Mouse (Mus musculus) left cerebral cortex, adult 2 months (tissue): Measurements from ENCODE around the gene Clcn1. TPM values are rescaled to one million over a fixed set of nuclear protein-coding genes. Genes with fewer than 3 reads are reported as not detected.
A peak's percentile ranks its signal among the peaks of the same experiment; 100 is the strongest.

Source experiments
- DNase-seq, 2 experiments: peaks; one replicate each; pipeline ENCODE4 v3.0.0; 2021 to 2022; ENCODE audit warnings: low spot score in 2 of 2, mixed read lengths in 1 of 2; ENCODE audit errors: extremely low spot score in 1 of 2
- H3K27ac ChIP-seq: fragments of 200-600 bp; 2 replicates; pipeline ENCODE4 v1.8.1; 2022
- H3K4me3 ChIP-seq: fragments of 200-600 bp; 2 replicates; pipeline ENCODE4 v1.8.1; 2022
- CTCF ChIP-seq: fragments of 200-600 bp; IDR thresholded peaks from 2 replicates; pipeline ENCODE4 v1.8.1; 2022; ENCODE audit warnings: antibody characterized with exemption, mild to moderate bottlenecking, moderate library complexity
- intact Hi-C: fragments of 180-260 bp; cut with DNase I; formaldehyde crosslinking; loops from one replicate; pipeline ENCODE4 v1.15.1; 2025
- total RNA-seq, 2 experiments: library from RNA; stranded (reverse); gene quantifications; 2 replicates each; pipeline ENCODE4 v1.2.3; 2021

The Clcn1 gene
- total RNA-seq, 2 experiments from 2014 or later = 5.3 to 6.4 TPM

DNA sequence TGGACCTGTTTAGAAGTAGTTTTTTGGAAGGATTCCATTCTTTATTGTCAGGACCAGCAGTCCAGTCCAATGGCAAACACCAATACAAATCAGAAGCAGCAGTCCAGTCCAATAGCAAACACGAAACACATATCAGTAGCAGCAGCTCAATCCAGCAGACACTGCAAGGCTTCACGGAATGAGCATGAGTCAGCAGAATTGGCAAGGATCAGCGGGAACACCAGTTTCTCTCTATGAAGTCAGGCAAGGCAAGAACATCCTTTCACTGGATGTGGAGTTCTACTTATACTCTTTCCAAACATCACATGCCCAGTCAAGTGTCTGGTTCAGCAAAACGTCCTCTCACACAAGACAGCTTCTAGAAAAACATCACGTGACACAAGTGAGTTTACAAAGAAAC is 53.5 kb downstream of the Clcn1 start:
- no peak overlapping the region for H3K4me3 ChIP-seq
- intact Hi-C loops = loop anchor here (10.0 kb wide), 1 partner anchor 525 kb away; no protein-coding TSS in a partner anchor
- no peak for DNase-seq
- no peak overlapping the region for H3K27ac ChIP-seq
- TF ChIP-seq CTCF = no peak

- Histone ChIP-seq H3K27ac (no peak overlapping the region), H3K4me3 (no peak overlapping the region)
- no peak for DNase-seq
- intact Hi-C loops = no loop called here
- no peak for TF ChIP-seq CTCF
These were observed 55.7 kb downstream of the Clcn1 start for GRCm38 (mm10) chr6:42342171-42342570.

- intact Hi-C loops = no loop called here
These were observed 57.1 kb downstream of the Clcn1 start for GRCm38 (mm10) chr6:42343361-42344120.

GRCm38 (mm10) chr6:42344255-42344654 is 57.8 kb downstream of the Clcn1 start:
- DNase-seq = no peak
- TF ChIP-seq CTCF = no peak
- no peak overlapping the region for H3K27ac ChIP-seq
- intact Hi-C loops = no loop called here
- H3K4me3 ChIP-seq = no peak overlapping the region

More at GRCm38 (mm10) chr6:42343361-42344120, 57.1 kb downstream of the Clcn1 start:
- no peak overlapping the region for H3K4me3 ChIP-seq
- no peak for TF ChIP-seq CTCF
- H3K27ac ChIP-seq = no peak overlapping the region
- DNase-seq = no peak

DNA sequence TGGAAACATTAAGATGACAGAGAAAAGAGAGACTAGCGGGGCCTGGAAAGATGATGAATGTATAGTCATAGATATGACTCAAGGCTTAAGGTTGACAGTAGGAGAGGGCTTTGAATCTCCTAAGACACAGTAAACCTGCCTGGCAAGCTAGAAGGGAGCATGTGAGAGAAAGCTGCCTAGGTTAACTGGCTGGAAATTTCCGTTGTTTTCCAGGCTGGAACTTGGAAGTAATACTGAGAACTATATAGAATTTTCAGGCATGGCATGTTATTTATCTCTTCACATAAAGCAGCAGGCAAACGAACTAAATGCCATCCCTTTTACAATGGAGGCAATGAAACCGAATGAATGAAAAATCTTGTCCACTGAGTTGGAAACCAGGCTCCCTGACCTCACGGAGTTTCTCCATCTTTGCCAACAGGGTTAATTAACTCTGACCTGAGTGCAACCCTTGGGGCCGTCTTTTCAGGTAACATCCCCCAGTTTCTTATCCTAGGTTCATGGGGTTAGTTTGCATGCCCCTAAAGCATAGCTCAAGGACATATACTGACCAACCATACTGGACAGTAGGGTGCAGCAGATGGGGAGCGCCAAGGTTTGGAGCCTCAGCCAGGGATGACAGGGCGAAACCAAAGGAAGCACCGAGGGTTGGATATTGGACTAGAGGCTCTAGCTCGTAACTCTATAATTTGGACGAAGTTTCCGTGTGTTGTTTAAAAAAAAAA is 62.0 kb downstream of the Clcn1 start:
- H3K4me3 ChIP-seq = peak overlapping the region; percentile 95
- H3K27ac ChIP-seq = peak overlapping the region; percentile 98; the same call in 1 of the 2 replicates
- intact Hi-C loops = loop anchor here (2.0 kb wide), 2 partner anchors 24 to 32 kb away; partner anchors contain the start of gene Fam131b
- DNase-seq = no peak
- TF ChIP-seq CTCF = no peak

DNA sequence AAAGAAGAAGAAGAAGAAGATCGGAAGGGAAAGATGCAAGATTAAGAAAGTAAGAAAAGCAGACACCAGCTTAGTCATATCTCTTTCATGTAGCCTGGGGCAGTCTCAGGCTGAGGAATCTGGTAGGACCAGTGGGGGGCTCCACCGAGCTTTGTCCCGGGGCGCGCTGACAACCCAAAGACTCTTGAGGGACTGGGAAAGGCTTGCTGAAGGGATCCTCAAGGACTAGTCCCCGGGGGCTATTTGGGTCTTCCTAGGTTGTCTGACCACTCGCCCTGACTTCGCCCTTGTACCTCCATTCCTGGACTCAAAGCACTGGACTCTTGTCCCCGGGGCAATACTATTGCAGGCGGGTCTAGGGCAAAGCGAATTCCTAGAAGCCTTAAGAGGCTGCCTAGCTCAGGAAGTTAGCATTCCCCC is 62.5 kb downstream of the Clcn1 start:
- intact Hi-C loops = loop anchor here (2.0 kb wide), 2 partner anchors 24 to 32 kb away; partner anchors contain the start of gene Fam131b
- Histone ChIP-seq H3K27ac (peak overlapping the region; percentile 98), H3K4me3 (peak overlapping the region; percentile 95)
- DNase-seq = peak; percentile 63 to 76
- TF ChIP-seq CTCF = peak; percentile 73

DNA sequence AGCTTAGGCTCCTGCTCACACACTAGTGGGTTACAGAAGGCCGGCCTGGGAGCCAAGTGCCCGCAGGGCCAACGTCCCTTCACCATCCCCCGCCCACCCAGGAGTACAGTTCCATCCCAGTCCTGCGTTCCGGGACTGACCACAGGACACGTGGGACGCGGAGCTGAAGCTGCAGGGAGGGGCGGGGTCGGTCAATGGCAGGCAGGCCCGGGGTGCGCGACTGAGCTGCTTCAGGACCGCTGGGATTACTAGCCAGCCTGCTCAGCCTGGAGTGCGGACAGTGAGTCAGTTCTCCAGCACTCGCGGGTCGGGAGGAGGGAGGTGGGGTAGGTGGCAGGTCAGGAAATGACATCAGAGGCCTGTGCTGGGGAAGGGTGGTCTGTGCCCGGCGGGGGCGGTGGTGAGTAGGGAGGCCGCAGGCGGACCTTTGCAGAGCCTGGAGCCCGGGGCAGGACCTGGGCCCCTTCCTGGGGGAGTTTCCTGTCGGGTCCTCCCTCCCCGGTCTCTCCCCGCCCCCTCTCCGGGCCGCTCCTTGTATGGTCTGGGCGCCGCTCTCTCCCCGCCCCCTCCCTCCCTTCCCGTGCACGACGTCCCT is 63.0 kb downstream of the Clcn1 start, which contains the start of gene Zyx:
TSS of gene Zyx (plus strand) at position 205 of the 595 bp plus-strand sequence.
- Histone ChIP-seq H3K4me3 (peak within 1 kb of the TSS; percentile 95), H3K27ac (peak within 1 kb of the TSS; percentile 98)
- peak; percentile 81 to 82 for DNase-seq
- intact Hi-C loops = loop anchor here (2.0 kb wide), 2 partner anchors 25 to 31 kb away; partner anchors contain the start of gene Fam131b
- peak; percentile 30 for TF ChIP-seq CTCF

DNA sequence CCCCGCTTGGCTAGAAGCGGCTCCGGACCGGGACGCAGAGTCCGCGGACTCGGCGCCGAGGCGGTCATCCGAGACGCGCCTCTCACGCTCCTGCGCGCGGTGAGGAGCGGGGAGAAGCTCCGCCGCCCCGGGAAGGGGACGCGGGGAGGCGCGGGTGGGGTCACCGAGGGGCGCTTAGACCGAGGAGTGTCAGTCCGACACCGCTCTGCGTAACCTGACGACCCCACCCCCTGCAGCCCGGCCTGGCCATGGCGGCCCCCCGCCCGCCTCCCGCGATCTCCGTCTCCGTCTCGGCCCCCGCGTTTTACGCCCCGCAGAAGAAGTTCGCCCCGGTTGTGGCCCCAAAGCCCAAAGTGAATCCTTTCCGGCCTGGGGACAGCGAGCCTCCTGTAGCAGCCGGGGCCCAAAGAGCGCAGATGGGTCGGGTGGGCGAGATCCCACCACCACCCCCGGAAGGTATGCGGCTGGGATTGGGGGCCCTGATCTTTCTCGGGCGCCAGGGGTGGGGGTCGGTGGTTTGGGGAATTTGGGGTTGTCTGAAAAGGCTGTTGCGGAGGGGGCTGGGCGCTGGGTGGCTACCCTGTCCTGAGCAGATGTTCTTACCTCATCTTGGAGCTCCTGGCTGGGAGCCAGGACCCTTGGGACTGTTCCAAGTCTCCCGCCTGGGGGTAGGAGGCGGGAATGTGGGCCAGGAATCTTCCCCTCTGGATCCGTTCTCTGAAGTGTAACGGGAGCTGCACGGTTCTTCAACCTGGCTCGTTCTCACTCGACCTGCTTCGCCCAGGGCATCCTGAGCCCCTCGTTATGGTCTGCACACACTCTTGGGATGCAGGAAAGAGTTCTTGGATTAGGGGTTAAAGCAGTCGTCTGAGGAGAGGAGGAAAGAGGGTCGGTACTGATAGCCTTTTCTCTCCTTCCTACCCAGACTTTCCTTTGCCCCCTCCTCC is 63.8 kb downstream of the Clcn1 start:
- TF ChIP-seq CTCF = no peak; the same call in 1 of the 2 replicates
- peak overlapping the region; percentile 95 for H3K4me3 ChIP-seq
- intact Hi-C loops = no loop called here
- DNase-seq = peak; percentile 74 to 78
- peak overlapping the region; percentile 98 for H3K27ac ChIP-seq

DNA sequence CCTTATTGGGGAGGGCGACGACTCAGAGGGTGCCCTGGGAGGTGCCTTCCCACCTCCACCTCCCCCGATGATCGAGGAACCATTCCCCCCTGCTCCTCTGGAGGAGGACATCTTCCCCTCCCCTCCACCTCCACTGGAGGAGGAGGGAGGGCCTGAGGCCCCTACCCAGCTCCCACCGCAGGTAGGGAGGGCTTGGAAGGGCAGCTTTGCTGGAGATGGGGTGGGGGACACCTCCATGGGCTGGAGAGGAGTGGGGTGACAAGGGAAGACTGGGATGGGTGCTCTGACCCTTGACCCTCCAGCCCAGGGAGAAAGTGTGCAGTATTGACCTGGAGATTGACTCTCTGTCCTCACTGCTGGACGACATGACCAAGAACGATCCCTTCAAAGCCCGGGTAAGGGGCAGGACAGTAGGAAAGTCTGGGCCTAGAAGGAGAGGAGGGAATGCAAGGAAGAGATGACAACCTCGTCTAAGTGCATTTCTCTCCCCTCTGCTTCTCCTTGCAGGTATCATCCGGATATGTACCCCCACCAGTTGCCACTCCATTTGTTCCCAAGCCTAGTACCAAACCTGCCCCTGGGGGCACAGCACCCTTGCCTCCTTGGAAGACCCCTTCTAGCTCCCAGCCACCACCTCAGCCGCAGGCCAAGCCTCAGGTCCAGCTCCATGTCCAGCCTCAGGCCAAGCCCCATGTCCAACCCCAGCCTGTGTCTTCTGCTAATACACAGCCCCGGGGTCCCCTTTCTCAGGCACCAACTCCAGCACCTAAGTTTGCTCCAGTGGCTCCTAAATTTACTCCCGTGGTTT is 64.7 kb downstream of the Clcn1 start:
- peak overlapping the region; percentile 98 for H3K27ac ChIP-seq
- no peak for TF ChIP-seq CTCF
- intact Hi-C loops = no loop called here

DNA sequence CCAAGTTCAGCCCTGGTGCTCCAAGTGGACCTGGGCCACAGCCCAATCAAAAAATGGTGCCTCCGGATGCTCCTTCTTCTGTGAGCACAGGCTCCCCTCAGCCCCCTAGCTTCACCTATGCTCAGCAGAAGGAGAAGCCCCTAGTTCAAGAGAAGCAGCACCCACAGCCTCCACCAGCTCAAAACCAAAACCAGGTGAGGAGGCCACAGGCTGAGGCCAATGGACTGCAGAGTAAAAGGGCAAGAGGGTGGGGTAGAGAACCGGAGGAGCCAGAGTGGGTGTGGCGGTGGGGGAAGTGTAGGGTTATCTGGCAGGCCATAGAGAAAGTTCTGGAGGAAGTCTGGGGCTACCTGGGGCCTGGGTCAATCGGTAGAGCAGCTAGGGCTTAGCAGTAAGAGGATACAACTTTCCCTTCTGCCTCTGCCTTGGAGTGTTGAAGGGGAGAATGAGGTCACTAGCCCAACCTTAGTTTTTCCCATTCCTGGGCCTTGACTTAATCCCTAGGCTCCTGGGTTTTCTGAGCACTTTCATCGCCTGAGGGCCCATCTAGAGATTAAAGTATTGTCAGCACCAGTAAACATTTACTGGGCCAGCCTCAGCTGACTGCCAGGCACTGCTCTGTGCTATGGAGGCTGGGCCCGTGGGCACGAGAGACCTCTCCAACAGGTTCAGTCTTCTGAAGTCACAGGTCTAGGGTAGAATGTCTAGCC is 65.4 kb downstream of the Clcn1 start:
- DNase-seq = no peak
- intact Hi-C loops = no loop called here
- TF ChIP-seq CTCF = no peak
- Histone ChIP-seq H3K4me3 (no peak overlapping the region), H3K27ac (no peak overlapping the region)

More for the DNA sequence above, 64.7 kb downstream of the Clcn1 start:
- peak overlapping the region; percentile 95 for H3K4me3 ChIP-seq
- DNase-seq = peak in 1 of 2 experiments; percentile 12
